Mouse (Mus musculus): ENCODE measurements around the gene Lyg1. TPM values are rescaled to one million over a fixed set of nuclear protein-coding genes. Genes with fewer than 3 reads are reported as not detected.
A peak's percentile ranks its signal among the peaks of the same experiment; 100 is the strongest.

Lyg1 gene
- polyA plus RNA-seq, 1 experiment from 2014 or later: not detected

DNA sequence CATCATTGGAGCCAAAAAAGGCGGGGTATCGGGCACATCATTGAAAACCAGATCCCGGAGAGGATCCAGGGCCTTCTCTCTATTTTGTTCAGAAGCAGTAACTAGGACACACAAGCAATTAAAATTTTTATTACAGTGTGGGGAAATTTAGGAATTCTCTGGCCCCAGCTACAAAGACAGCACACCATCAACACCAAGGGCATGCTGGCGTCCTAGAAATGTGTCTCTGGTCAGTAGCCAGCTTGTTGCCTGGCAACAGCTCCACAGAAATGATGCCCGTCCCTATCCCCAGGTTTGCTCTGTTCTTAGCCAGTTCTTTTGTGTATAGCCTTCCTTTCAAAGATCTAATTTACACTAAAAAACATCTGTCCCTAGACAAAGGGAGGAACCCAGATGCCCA lies 1.9 kb upstream of the Lyg1 start:
- no peak overlapping the region for H3K27ac ChIP-seq (ENCODE audit: low read length)
- no peaks in the 10 kb centered on the region for H3K27me3 ChIP-seq (ENCODE audit: control insufficient read depth, insufficient read depth, low read length)
- no peaks in the 10 kb centered on the region for H3K9me3 ChIP-seq (replicated peaks; ENCODE audit: control insufficient read depth, low read length)
- 74% methylated on average over 5 of the region's 5 CpGs for WGBS
- H3K4me3 ChIP-seq (replicated peaks; ENCODE audit: low read length): no peak overlapping the region
- no peak for ATAC-seq (ENCODE audit: insufficient read depth, low FRiP score)
- H3K9ac ChIP-seq (ENCODE audit: low read length): no peak overlapping the region
- H3K36me3 ChIP-seq (ENCODE audit: control insufficient read depth, insufficient read depth, low read length): no peaks in the 10 kb centered on the region
- H3K4me2 ChIP-seq (ENCODE audit: low read depth, low read length): no peak overlapping the region
- no peaks in the 10 kb centered on the region for H3K4me1 ChIP-seq (ENCODE audit: control insufficient read depth, insufficient read depth, low read length)

DNA sequence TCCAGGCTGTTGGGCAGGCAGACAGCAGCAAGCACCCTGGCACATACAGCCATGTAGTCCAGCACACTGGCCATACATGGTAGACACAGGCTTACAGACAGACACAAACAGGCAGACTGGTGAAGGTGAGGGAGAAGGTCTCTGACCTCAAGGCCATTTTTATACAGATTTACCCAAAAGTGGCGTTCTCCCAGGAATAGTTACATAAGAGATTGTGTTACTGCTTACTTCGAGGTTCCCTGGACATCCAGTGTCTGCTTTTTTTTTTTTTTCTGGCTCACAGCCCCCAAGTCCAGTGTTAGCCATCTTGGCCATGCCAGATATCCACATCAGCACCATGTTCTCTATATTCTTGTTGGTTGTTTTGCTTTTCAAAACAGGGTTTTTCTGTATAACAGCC lies 957 bp upstream of the Lyg1 start:
- 58% methylated on average over 2 of the region's 2 CpGs for WGBS
- Histone ChIP-seq H3K4me3 (replicated peaks; ENCODE audit: low read length) (no peak overlapping the region), H3K9me3 (replicated peaks; ENCODE audit: control insufficient read depth, low read length) (no peaks in the 10 kb centered on the region), H3K27me3 (ENCODE audit: control insufficient read depth, insufficient read depth, low read length) (no peaks in the 10 kb centered on the region), H3K4me2 (ENCODE audit: low read depth, low read length) (no peak overlapping the region), H3K9ac (ENCODE audit: low read length) (no peak overlapping the region), H3K36me3 (ENCODE audit: control insufficient read depth, insufficient read depth, low read length) (no peaks in the 10 kb centered on the region), H3K4me1 (ENCODE audit: control insufficient read depth, insufficient read depth, low read length) (no peaks in the 10 kb centered on the region), H3K27ac (ENCODE audit: low read length) (no peak overlapping the region)
- ATAC-seq (ENCODE audit: insufficient read depth, low FRiP score): no peak

DNA sequence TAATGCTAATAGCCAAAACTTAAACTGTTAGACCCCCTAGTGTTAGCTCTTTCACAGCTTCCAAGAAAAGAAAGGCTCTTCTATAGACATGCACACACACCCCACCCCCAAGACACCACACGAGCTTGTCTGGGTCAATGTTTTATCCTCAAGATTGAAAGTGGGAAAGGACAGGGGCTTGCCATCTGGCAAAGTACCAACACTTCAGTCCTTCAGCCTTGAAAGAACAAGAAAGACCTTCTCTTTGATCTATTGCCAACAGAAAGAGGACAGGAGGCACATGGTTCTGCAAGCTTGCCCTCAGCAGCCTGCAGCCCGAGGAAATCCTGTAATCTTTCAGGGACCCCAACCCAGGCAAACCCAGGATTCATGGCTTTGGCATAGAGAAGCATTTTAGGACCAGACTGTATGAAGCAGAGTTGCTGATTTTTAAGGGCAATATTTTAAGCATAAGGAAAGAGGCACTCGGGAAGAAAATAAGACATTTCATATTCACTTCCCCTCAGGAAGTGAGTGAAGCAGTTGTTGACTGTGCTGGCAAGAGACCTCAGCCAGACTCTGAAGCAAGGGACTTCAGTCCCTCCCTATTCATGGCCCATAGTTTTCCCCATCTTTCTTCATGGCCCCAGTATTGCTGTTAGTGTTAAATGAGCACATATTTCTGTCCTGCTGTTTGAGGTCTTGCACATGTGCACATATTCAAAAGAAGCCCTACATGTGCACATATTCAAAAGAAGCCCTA lies 698 bp downstream of the Lyg1 start:
- H3K27me3 ChIP-seq (ENCODE audit: control insufficient read depth, insufficient read depth, low read length): no peaks in the 10 kb centered on the region
- 20% methylated on average over 3 of the region's 3 CpGs for WGBS
- H3K4me2 ChIP-seq (ENCODE audit: low read depth, low read length): no peak overlapping the region
- H3K9me3 ChIP-seq (replicated peaks; ENCODE audit: control insufficient read depth, low read length): no peaks in the 10 kb centered on the region
- H3K4me1 ChIP-seq (ENCODE audit: control insufficient read depth, insufficient read depth, low read length): no peaks in the 10 kb centered on the region
- H3K27ac ChIP-seq (ENCODE audit: low read length): no peak overlapping the region
- no peak for ATAC-seq (ENCODE audit: insufficient read depth, low FRiP score)
- H3K4me3 ChIP-seq (replicated peaks; ENCODE audit: low read length): no peak overlapping the region
- no peaks in the 10 kb centered on the region for H3K36me3 ChIP-seq (ENCODE audit: control insufficient read depth, insufficient read depth, low read length)
- no peak overlapping the region for H3K9ac ChIP-seq (ENCODE audit: low read length)

DNA sequence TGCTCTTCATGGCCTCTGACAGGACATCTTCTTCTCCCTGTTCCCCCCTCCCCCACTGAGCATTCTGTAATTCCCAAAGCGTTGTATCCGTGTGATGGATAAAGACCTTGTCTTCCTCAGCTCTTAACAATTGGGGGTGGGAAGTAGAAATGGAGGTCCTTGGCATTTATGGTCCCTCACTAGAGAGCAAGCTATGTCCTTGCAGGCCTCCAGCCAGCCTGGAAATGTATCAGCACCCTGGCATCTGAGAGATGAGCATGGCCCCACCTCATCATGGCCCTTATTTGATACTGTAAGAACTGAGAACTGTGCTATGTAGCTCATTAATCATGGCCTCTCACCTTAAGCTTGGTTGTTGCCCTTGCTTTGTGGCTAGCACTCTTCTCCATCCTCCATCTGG lies 2.3 kb downstream of the Lyg1 start:
- H3K4me3 ChIP-seq (replicated peaks; ENCODE audit: low read length): no peak overlapping the region
- H3K4me1 ChIP-seq (ENCODE audit: control insufficient read depth, insufficient read depth, low read length): no peaks in the 10 kb centered on the region
- no peaks in the 10 kb centered on the region for H3K9me3 ChIP-seq (replicated peaks; ENCODE audit: control insufficient read depth, low read length)
- H3K36me3 ChIP-seq (ENCODE audit: control insufficient read depth, insufficient read depth, low read length): no peaks in the 10 kb centered on the region
- H3K27ac ChIP-seq (ENCODE audit: low read length): no peak overlapping the region
- H3K4me2 ChIP-seq (ENCODE audit: low read depth, low read length): no peak overlapping the region
- ATAC-seq (ENCODE audit: insufficient read depth, low FRiP score): no peak
- WGBS: 91% methylated on average over 2 of the region's 2 CpGs
- H3K27me3 ChIP-seq (ENCODE audit: control insufficient read depth, insufficient read depth, low read length): no peaks in the 10 kb centered on the region
- no peak overlapping the region for H3K9ac ChIP-seq (ENCODE audit: low read length)

DNA sequence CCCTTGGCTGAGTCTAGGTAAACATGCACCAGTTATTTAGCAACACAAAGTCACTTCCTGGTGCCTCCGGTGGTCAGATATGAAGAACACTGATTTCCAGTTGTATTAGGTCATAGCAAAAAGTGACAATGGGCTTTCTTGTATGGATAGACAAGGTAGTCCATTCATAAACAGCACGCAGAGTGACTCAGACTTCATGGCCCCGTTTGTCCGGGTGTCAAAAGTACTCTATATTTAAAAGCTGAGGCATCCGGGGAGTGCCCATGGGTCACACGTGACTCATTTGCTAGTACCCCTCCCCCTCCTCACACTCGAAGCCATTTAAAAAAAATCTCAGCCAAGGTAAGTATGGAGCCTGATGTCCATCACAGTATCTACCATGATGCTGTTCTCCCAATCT lies 2.8 kb downstream of the Lyg1 start:
- no peak for ATAC-seq (ENCODE audit: insufficient read depth, low FRiP score)
- Histone ChIP-seq H3K9ac (ENCODE audit: low read length) (no peak overlapping the region), H3K27me3 (ENCODE audit: control insufficient read depth, insufficient read depth, low read length) (no peaks in the 10 kb centered on the region), H3K36me3 (ENCODE audit: control insufficient read depth, insufficient read depth, low read length) (no peaks in the 10 kb centered on the region), H3K4me2 (ENCODE audit: low read depth, low read length) (no peak overlapping the region), H3K4me3 (replicated peaks; ENCODE audit: low read length) (no peak overlapping the region), H3K4me1 (ENCODE audit: control insufficient read depth, insufficient read depth, low read length) (no peaks in the 10 kb centered on the region), H3K27ac (ENCODE audit: low read length) (no peak overlapping the region), H3K9me3 (replicated peaks; ENCODE audit: control insufficient read depth, low read length) (no peaks in the 10 kb centered on the region)
- WGBS: 72% methylated on average over 7 of the region's 7 CpGs

DNA sequence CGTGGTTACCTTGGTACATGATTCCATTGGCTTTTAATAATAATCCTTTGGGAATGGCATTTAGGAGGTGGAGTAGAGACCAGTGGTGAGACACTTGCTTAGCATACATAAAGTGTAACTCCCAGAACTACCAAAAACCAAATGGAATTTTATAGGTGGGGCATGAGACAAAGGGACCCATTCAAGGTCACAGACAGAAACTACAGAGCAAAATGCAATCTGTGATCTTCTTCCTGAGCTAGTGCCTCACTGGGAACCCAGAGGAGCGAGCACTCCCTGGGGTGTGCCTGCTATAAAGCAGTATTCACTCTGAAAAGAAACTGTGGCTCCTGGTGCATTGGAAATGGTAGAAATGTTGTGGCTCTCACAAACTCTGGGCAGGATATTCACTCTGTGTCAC lies 8.7 kb downstream of the Lyg1 start:
- no peak for ATAC-seq (ENCODE audit: insufficient read depth, low FRiP score)
- 83% methylated on average over 2 of the region's 2 CpGs for WGBS
- H3K9ac ChIP-seq (ENCODE audit: low read length): no peak overlapping the region

DNA sequence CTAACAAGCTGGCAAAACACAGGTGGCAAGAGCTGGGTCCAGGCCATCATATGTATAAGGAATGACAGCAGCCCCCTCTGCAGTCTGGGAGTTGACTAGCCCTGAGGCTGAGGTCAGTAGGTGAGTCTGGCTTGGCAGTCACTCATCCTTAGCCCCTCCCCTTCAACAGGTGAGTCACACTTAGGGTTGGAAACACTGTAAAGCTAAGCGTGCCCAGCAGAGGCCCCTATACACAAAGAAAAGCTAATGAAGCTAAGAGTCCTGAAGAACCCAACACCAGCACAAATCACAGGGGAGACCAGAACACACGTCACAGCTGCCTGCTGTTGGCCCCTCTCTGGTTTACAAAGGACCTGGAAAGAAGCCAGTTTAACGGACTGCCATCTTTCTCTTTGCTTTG lies 25.8 kb downstream of the Lyg1 start:
- Histone ChIP-seq H3K9me3 (replicated peaks; ENCODE audit: control insufficient read depth, low read length) (no peaks in the 10 kb centered on the region), H3K4me2 (ENCODE audit: low read depth, low read length) (no peak overlapping the region), H3K9ac (ENCODE audit: low read length) (no peak overlapping the region), H3K27ac (ENCODE audit: low read length) (no peak overlapping the region), H3K27me3 (ENCODE audit: control insufficient read depth, insufficient read depth, low read length) (no peaks in the 10 kb centered on the region), H3K36me3 (ENCODE audit: control insufficient read depth, insufficient read depth, low read length) (no peaks in the 10 kb centered on the region), H3K4me1 (ENCODE audit: control insufficient read depth, insufficient read depth, low read length) (no peaks in the 10 kb centered on the region), H3K4me3 (replicated peaks; ENCODE audit: low read length) (no peak overlapping the region)
- ATAC-seq (ENCODE audit: insufficient read depth, low FRiP score): peak; percentile 40; the same call in 1 of the 2 replicates
- 17% methylated on average over 3 of the region's 3 CpGs for WGBS

More for the DNA sequence above, 8.7 kb downstream of the Lyg1 start:
- Histone ChIP-seq H3K36me3 (ENCODE audit: control insufficient read depth, insufficient read depth, low read length) (no peaks in the 10 kb centered on the region), H3K27me3 (ENCODE audit: control insufficient read depth, insufficient read depth, low read length) (no peaks in the 10 kb centered on the region), H3K4me1 (ENCODE audit: control insufficient read depth, insufficient read depth, low read length) (no peaks in the 10 kb centered on the region), H3K4me2 (ENCODE audit: low read depth, low read length) (no peak overlapping the region), H3K9me3 (replicated peaks; ENCODE audit: control insufficient read depth, low read length) (no peaks in the 10 kb centered on the region), H3K27ac (ENCODE audit: low read length) (no peak overlapping the region), H3K4me3 (replicated peaks; ENCODE audit: low read length) (no peak overlapping the region)

DNA sequence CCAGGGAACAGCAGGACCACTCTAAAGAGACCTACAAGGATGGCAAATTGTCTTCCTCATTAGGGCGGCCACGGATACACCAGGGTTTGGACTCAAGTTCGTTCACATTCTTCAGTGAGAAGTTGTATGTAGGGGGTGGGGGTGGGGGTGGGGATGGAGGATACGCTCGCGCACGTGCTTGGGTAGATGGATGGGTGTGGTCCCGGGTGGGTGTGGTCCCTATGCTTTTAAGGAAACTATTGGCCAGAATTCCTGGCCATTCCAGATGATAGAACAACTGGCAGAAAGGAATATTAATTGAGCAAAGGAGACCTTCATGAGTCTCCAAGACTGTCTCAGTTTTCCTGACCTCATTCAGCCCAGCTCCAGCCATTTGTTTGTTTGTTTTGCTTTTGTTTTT lies 31.6 kb downstream of the Lyg1 start:
- H3K27ac ChIP-seq (ENCODE audit: low read length): no peak overlapping the region
- WGBS: 76% methylated on average over 8 of the region's 8 CpGs
- no peaks in the 10 kb centered on the region for H3K36me3 ChIP-seq (ENCODE audit: control insufficient read depth, insufficient read depth, low read length)
- H3K4me2 ChIP-seq (ENCODE audit: low read depth, low read length): no peak overlapping the region
- H3K9ac ChIP-seq (ENCODE audit: low read length): no peak overlapping the region
- H3K27me3 ChIP-seq (ENCODE audit: control insufficient read depth, insufficient read depth, low read length): no peaks in the 10 kb centered on the region
- H3K4me3 ChIP-seq (replicated peaks; ENCODE audit: low read length): no peak overlapping the region
- H3K4me1 ChIP-seq (ENCODE audit: control insufficient read depth, insufficient read depth, low read length): no peaks in the 10 kb centered on the region
- H3K9me3 ChIP-seq (replicated peaks; ENCODE audit: control insufficient read depth, low read length): no peaks in the 10 kb centered on the region
- ATAC-seq (ENCODE audit: insufficient read depth, low FRiP score): no peak

DNA sequence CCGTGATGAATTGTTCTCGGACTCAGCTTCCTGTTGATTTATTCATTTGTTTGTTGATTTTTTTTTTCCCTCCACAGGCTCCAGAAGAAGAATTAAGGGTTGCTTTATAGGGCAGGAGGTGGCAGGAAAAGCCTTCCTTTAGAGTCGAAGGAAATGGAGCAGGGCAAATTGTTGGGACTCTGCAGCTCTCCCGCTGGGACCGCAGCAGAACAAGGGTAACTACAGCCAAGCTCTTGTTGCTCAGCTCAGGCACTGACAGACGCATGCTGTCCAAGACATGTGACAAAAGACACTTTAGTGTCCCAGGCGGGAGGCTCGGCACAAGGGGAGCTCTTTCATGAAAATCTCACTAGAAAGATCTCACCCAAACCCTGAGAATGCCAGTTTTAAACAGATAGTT lies 35.0 kb downstream of the Lyg1 start:
- ATAC-seq (ENCODE audit: insufficient read depth, low FRiP score): no peak
- no peaks in the 10 kb centered on the region for H3K4me1 ChIP-seq (ENCODE audit: control insufficient read depth, insufficient read depth, low read length)
- no peaks in the 10 kb centered on the region for H3K27me3 ChIP-seq (ENCODE audit: control insufficient read depth, insufficient read depth, low read length)
- 58% methylated on average over 8 of the region's 8 CpGs for WGBS
- no peak overlapping the region for H3K4me2 ChIP-seq (ENCODE audit: low read depth, low read length)
- no peak overlapping the region for H3K27ac ChIP-seq (ENCODE audit: low read length)
- no peak overlapping the region for H3K4me3 ChIP-seq (replicated peaks; ENCODE audit: low read length)
- H3K36me3 ChIP-seq (ENCODE audit: control insufficient read depth, insufficient read depth, low read length): no peaks in the 10 kb centered on the region
- no peak overlapping the region for H3K9ac ChIP-seq (ENCODE audit: low read length)
- no peaks in the 10 kb centered on the region for H3K9me3 ChIP-seq (replicated peaks; ENCODE audit: control insufficient read depth, low read length)

Measured in stomach, embryonic 16.5 days (tissue).